Mouse (Mus musculus): Measurements from ENCODE around the gene Wnt5b. TPM values are rescaled to one million over a fixed set of nuclear protein-coding genes. Genes with fewer than 3 reads are reported as not detected.

Gene Wnt5b
- polyA plus RNA-seq, 1 experiment from 2014 or later, result 6.6 TPM

GRCm38 (mm10) chr6:119395421-119396308 is 148.5 kb downstream of the Wnt5b start:
- Histone ChIP-seq H3K4me2 (replicated peaks) (no peak overlapping the region), H3K9ac (no peak overlapping the region), H3K4me3 (replicated peaks; ENCODE audit: low read length) (no peak overlapping the region), H3K36me3 (replicated peaks; ENCODE audit: control insufficient read depth, insufficient read depth) (no peaks in the 10 kb centered on the region), H3K4me1 (replicated peaks; ENCODE audit: control insufficient read depth, insufficient read depth, low read length) (no peaks in the 10 kb centered on the region), H3K9me3 (ENCODE audit: control insufficient read depth, low read length) (no peaks in the 10 kb centered on the region), H3K27ac (no peak overlapping the region), H3K27me3 (ENCODE audit: control insufficient read depth, insufficient read depth, low read length) (no peaks in the 10 kb centered on the region)
- DNase-seq (ENCODE audit: low spot score) (no peak), ATAC-seq (ENCODE audit: low FRiP score) (no peak)
- WGBS, result 86% methylated on average over 14 of the region's 14 CpGs

DNA sequence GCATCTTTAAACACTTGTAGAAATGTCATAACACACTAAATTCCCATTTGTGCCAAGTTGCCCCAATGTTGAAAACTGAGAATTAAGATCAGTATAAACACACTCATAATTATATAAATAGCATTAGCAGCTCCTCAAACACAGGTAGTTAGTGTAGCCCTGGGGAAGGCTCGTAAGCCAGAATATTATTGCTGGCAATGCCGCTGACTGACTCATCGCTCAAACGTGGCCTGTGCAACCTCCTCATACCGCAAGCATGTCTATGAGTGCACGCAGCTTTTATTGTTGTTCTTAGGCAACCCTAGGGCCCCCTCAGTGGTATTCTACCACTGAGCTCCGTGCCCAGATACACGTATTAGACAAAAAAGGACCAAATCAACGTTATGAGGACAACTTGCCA is 151.3 kb downstream of the Wnt5b start:
- Histone ChIP-seq H3K4me2 (replicated peaks) (no peak overlapping the region), H3K27me3 (ENCODE audit: control insufficient read depth, insufficient read depth, low read length) (no peaks in the 10 kb centered on the region), H3K4me1 (replicated peaks; ENCODE audit: control insufficient read depth, insufficient read depth, low read length) (peaks cover 10% of the 10 kb centered on the region; the same call in 1 of the 2 replicates), H3K27ac (no peak overlapping the region), H3K9me3 (ENCODE audit: control insufficient read depth, low read length) (no peaks in the 10 kb centered on the region), H3K4me3 (replicated peaks; ENCODE audit: low read length) (no peak overlapping the region), H3K36me3 (replicated peaks; ENCODE audit: control insufficient read depth, insufficient read depth) (no peaks in the 10 kb centered on the region), H3K9ac (no peak overlapping the region)
- DNase-seq (ENCODE audit: low spot score), result no peak
- no peak for ATAC-seq (ENCODE audit: low FRiP score)
- WGBS, result 87% methylated on average over 9 of the region's 9 CpGs

- 87% methylated on average over 4 of the region's 4 CpGs for WGBS
- H3K27ac ChIP-seq, result no peak overlapping the region
- peaks cover 28% of the 10 kb centered on the region for H3K4me1 ChIP-seq (replicated peaks; ENCODE audit: control insufficient read depth, insufficient read depth, low read length)
- no peak overlapping the region for H3K4me2 ChIP-seq (replicated peaks)
- no peak overlapping the region for H3K9ac ChIP-seq
- no peak for DNase-seq (ENCODE audit: low spot score)
- H3K27me3 ChIP-seq (ENCODE audit: control insufficient read depth, insufficient read depth, low read length), result no peaks in the 10 kb centered on the region
- H3K36me3 ChIP-seq (replicated peaks; ENCODE audit: control insufficient read depth, insufficient read depth), result no peaks in the 10 kb centered on the region
- no peak overlapping the region for H3K4me3 ChIP-seq (replicated peaks; ENCODE audit: low read length)
- no peak for ATAC-seq (ENCODE audit: low FRiP score)
- H3K9me3 ChIP-seq (ENCODE audit: control insufficient read depth, low read length), result no peaks in the 10 kb centered on the region
These were observed 153.4 kb downstream of the Wnt5b start for GRCm38 (mm10) chr6:119390728-119391127.

DNA sequence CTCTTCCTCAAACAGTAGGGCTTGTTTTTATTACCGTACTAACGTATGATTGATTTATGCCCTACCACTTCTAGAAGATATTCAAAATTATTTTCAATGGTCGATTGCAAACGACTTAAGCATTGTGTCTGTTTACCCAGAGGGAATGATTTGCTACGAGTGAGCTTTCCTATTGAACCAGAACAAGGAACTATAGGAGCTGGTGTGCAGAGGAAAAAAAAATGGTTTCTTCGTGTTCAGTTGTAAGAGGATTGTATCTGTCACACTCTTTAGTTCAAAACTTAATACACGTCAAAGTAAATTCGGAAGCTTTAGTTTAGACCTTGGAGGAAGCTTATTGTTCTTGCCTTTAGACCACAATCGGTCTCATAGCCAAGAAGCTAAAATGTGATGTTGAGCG is 155.1 kb downstream of the Wnt5b start:
- H3K36me3 ChIP-seq (replicated peaks; ENCODE audit: control insufficient read depth, insufficient read depth), result no peaks in the 10 kb centered on the region
- no peaks in the 10 kb centered on the region for H3K9me3 ChIP-seq (ENCODE audit: control insufficient read depth, low read length)
- ATAC-seq (ENCODE audit: low FRiP score) (peak; percentile 23; the same call in 1 of the 2 replicates), DNase-seq (ENCODE audit: low spot score) (peak; percentile 66)
- peak overlapping the region; percentile 66 for H3K9ac ChIP-seq
- 22% methylated on average over 10 of the region's 10 CpGs for WGBS
- peak overlapping the region; percentile 95 for H3K27ac ChIP-seq
- H3K4me3 ChIP-seq (replicated peaks; ENCODE audit: low read length), result peak overlapping the region; percentile 77
- peak overlapping the region; percentile 64 for H3K4me2 ChIP-seq (replicated peaks)
- H3K27me3 ChIP-seq (ENCODE audit: control insufficient read depth, insufficient read depth, low read length), result no peaks in the 10 kb centered on the region
- H3K4me1 ChIP-seq (replicated peaks; ENCODE audit: control insufficient read depth, insufficient read depth, low read length), result peaks cover 28% of the 10 kb centered on the region

DNA sequence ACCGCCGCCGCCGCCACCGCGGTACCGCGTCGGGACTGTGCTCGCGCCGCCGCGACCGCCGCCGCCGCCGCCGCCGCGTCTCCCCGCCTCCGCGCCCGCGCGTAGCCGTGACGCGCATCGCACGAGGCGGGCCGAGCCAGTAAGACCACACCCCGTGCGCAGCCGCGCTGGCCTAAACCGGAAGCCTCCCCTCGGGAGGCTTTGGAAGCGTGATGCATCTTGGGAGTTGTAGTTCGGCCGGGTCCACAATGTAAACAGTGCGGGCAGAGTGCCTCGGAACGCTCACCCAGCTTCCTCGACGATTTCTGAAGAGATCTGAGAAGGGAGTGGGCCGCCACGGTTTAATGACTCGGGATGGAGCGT is 155.5 kb downstream of the Wnt5b start:
- DNase-seq (ENCODE audit: low spot score) (peak; percentile 99), ATAC-seq (ENCODE audit: low FRiP score) (peak; percentile 99)
- Histone ChIP-seq H3K4me2 (replicated peaks) (peak overlapping the region; percentile 64), H3K9ac (peak overlapping the region; percentile 84), H3K4me3 (replicated peaks; ENCODE audit: low read length) (peak overlapping the region; percentile 77), H3K4me1 (replicated peaks; ENCODE audit: control insufficient read depth, insufficient read depth, low read length) (peaks cover 28% of the 10 kb centered on the region), H3K27me3 (ENCODE audit: control insufficient read depth, insufficient read depth, low read length) (no peaks in the 10 kb centered on the region), H3K27ac (peak overlapping the region; percentile 95), H3K36me3 (replicated peaks; ENCODE audit: control insufficient read depth, insufficient read depth) (no peaks in the 10 kb centered on the region), H3K9me3 (ENCODE audit: control insufficient read depth, low read length) (no peaks in the 10 kb centered on the region)
- under 1% methylated on average over 44 of the region's 53 CpGs for WGBS

- H3K4me3 ChIP-seq (replicated peaks; ENCODE audit: low read length), result peak overlapping the region; percentile 77
These were observed 156.1 kb downstream of the Wnt5b start for GRCm38 (mm10) chr6:119387801-119388649.

DNA sequence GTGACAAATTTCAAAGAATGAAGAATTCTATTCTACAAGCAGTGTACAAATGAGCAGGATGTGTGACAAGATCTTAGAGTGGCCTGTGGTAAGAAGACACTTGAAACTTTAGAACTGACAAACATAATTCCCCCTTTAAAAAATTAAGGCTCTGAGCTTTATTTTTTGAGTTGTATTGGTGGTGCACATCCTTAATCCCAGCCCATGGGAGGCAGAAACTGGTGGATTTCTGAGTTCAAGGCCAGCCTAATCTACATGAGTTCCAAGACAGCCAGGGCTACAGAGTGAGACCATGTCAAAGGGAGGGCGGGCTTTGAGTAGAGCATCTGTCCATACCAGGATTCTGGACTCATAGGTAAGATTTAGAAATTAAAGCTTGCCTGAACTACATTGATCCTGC is 157.3 kb downstream of the Wnt5b start:
- WGBS, result 96% methylated on average over 1 of the region's 1 CpGs
- peak overlapping the region; percentile 77; the same call in 1 of the 2 replicates for H3K4me3 ChIP-seq (replicated peaks; ENCODE audit: low read length)
- no peaks in the 10 kb centered on the region for H3K9me3 ChIP-seq (ENCODE audit: control insufficient read depth, low read length)
- peak overlapping the region; percentile 90 for H3K4me2 ChIP-seq (replicated peaks)
- DNase-seq (ENCODE audit: low spot score), result no peak
- H3K9ac ChIP-seq, result peak overlapping the region; percentile 31; the same call in 1 of the 2 replicates
- ATAC-seq (ENCODE audit: low FRiP score), result no peak
- no peaks in the 10 kb centered on the region for H3K36me3 ChIP-seq (replicated peaks; ENCODE audit: control insufficient read depth, insufficient read depth)
- H3K4me1 ChIP-seq (replicated peaks; ENCODE audit: control insufficient read depth, insufficient read depth, low read length), result peaks cover 28% of the 10 kb centered on the region
- no peak overlapping the region for H3K27ac ChIP-seq
- H3K27me3 ChIP-seq (ENCODE audit: control insufficient read depth, insufficient read depth, low read length), result no peaks in the 10 kb centered on the region

More at GRCm38 (mm10) chr6:119387801-119388649, 156.1 kb downstream of the Wnt5b start:
- Histone ChIP-seq H3K4me1 (replicated peaks; ENCODE audit: control insufficient read depth, insufficient read depth, low read length) (peaks cover 28% of the 10 kb centered on the region), H3K36me3 (replicated peaks; ENCODE audit: control insufficient read depth, insufficient read depth) (no peaks in the 10 kb centered on the region), H3K27ac (peak overlapping the region; percentile 95), H3K4me2 (replicated peaks) (peak overlapping the region; percentile 90), H3K27me3 (ENCODE audit: control insufficient read depth, insufficient read depth, low read length) (no peaks in the 10 kb centered on the region), H3K9ac (peak overlapping the region; percentile 84), H3K9me3 (ENCODE audit: control insufficient read depth, low read length) (no peaks in the 10 kb centered on the region)
- 1% methylated on average over 25 of the region's 76 CpGs for WGBS
- peak; percentile 42 for DNase-seq (ENCODE audit: low spot score)
- ATAC-seq (ENCODE audit: low FRiP score), result peak; percentile 81

GRCm38 (mm10) chr6:119386421-119386820 is 157.7 kb downstream of the Wnt5b start:
- DNase-seq (ENCODE audit: low spot score) (no peak), ATAC-seq (ENCODE audit: low FRiP score) (no peak)
- Histone ChIP-seq H3K4me1 (replicated peaks; ENCODE audit: control insufficient read depth, insufficient read depth, low read length) (peaks cover 28% of the 10 kb centered on the region), H3K27ac (no peak overlapping the region), H3K9me3 (ENCODE audit: control insufficient read depth, low read length) (no peaks in the 10 kb centered on the region), H3K36me3 (replicated peaks; ENCODE audit: control insufficient read depth, insufficient read depth) (no peaks in the 10 kb centered on the region), H3K9ac (no peak overlapping the region), H3K4me3 (replicated peaks; ENCODE audit: low read length) (no peak overlapping the region), H3K4me2 (replicated peaks) (peak overlapping the region; percentile 90; the same call in 1 of the 2 replicates), H3K27me3 (ENCODE audit: control insufficient read depth, insufficient read depth, low read length) (no peaks in the 10 kb centered on the region)
- 94% methylated on average over 4 of the region's 4 CpGs for WGBS

DNA sequence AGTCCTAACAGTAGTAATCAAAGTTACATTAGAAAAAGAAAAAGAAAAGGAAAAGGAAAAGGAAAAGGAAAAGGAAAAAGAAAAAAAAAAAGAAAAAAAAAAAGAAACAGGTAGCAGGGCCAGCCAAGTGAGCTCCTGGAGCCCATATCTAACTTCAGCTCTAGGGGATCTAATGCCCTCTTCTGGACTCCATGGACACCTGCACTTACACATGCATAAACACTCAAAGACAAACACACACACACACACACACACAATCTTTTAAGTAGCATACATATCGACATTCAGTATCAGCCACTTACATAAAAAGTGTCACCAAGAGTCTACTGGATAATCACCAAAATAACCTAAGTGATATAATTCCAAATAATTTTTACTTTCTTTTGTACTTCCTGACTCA is 158.5 kb downstream of the Wnt5b start:
- no peak for DNase-seq (ENCODE audit: low spot score)
- 100% methylated on average over 1 of the region's 1 CpGs for WGBS
- Histone ChIP-seq H3K27ac (no peak overlapping the region), H3K4me2 (replicated peaks) (no peak overlapping the region), H3K9ac (no peak overlapping the region), H3K36me3 (replicated peaks; ENCODE audit: control insufficient read depth, insufficient read depth) (no peaks in the 10 kb centered on the region), H3K4me3 (replicated peaks; ENCODE audit: low read length) (no peak overlapping the region), H3K27me3 (ENCODE audit: control insufficient read depth, insufficient read depth, low read length) (no peaks in the 10 kb centered on the region), H3K9me3 (ENCODE audit: control insufficient read depth, low read length) (no peaks in the 10 kb centered on the region), H3K4me1 (replicated peaks; ENCODE audit: control insufficient read depth, insufficient read depth, low read length) (peaks cover 28% of the 10 kb centered on the region)
- ATAC-seq (ENCODE audit: low FRiP score), result no peak

Data from hindbrain, embryonic 14.5 days (tissue).